Mouse (Mus musculus) gastrocnemius, adult 2 months (tissue): ENCODE data around the gene Htr2a. TPM values are rescaled to one million over a fixed set of nuclear protein-coding genes. Genes with fewer than 3 reads are reported as not detected.

Experiments used
- DNase-seq: peaks from one replicate; pipeline ENCODE4 v3.0.0; 2022
- H3K27ac ChIP-seq: fragments of 200-600 bp; 2 replicates; pipeline ENCODE4 v1.8.1; 2022; ENCODE audit warnings: mild to moderate bottlenecking
- H3K4me3 ChIP-seq: fragments of 200-600 bp; 2 replicates; pipeline ENCODE4 v1.8.1; 2022; ENCODE audit warnings: mild to moderate bottlenecking, moderate library complexity
- CTCF ChIP-seq: fragments of 200-600 bp; IDR thresholded peaks from 2 replicates; pipeline ENCODE4 v1.8.1; 2022; ENCODE audit warnings: antibody characterized with exemption, mild to moderate bottlenecking, moderate library complexity
- intact Hi-C: fragments of 180-260 bp; cut with DNase I; formaldehyde crosslinking; loops from one replicate; pipeline ENCODE4 v1.15.1; 2025
- long read RNA-seq, 2 experiments: library from polyadenylated mRNA; stranded (forward); transcript quantifications; one replicate each; pipeline ENCODE4 v2.0.0; 2021
- total RNA-seq, 2 experiments: library from RNA; stranded (reverse); gene quantifications; 2 replicates each; pipeline ENCODE4 v1.2.3; 2021

Gene Htr2a
- total RNA-seq: under 1 TPM; 0.15 to 0.20 TPM
- long read RNA-seq, experiment 1: 0 reads
- long read RNA-seq, experiment 2: 0 reads

- peak within 1 kb of the TSS; percentile 48 for H3K27ac ChIP-seq
- intact Hi-C loops: loop anchor here (10.0 kb wide), 1 partner anchor 64 kb away; no protein-coding TSS in a partner anchor
- peak within 1 kb of the TSS; percentile 70 for H3K4me3 ChIP-seq
- no peak for TF ChIP-seq CTCF
- no peak for DNase-seq
Observed at GRCm38 (mm10) chr14:74640819-74641381, at the start of gene Htr2a. Htr2a (plus strand) TSS chr14:74640840.

DNA sequence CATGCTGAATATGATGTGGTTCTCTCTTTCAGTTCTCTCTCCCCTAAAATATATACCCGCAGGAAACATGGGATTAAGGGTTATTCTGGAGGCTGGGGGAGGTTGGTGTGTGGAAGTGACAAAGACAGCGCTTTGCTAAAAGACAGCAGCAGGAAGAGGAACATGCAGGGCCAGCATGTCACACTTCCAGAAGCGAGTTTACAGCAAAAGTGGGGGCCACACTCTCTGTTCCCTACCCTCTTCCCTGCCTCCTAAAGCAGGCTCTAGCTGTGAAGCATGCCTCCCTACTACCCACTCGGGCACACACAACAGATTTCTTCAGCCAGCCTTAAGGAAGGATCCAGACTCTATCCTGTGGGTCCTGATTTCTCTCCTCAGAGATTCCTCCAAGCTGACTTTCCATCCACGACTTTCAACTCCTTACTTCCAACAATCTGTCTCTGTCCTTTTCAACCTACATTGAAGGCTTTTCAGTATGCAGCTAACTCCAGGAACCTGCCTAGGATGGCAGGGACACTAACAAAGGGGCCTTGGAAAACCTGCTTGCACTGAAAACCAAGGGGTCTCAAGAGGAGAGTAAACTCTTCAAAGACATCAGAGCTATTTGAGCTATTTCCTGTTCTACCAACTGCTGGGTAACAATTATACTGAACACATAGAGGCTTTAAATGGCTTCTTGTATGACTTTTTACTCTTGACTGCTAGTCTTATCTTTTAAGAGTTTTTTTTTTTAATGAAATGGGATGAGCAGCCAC, 39.1 kb upstream of the Htr2a start:
- no peak for TF ChIP-seq CTCF
- no peak for DNase-seq
- no peak overlapping the region for H3K27ac ChIP-seq
- no peak overlapping the region for H3K4me3 ChIP-seq
- intact Hi-C loops: no loop called here

GRCm38 (mm10) chr14:74602543-74602942, 38.1 kb upstream of the Htr2a start:
- intact Hi-C loops: no loop called here
- peak; percentile 30 for DNase-seq
- TF ChIP-seq CTCF: peak; percentile 81
- Histone ChIP-seq H3K27ac (no peak overlapping the region), H3K4me3 (no peak overlapping the region)

DNA sequence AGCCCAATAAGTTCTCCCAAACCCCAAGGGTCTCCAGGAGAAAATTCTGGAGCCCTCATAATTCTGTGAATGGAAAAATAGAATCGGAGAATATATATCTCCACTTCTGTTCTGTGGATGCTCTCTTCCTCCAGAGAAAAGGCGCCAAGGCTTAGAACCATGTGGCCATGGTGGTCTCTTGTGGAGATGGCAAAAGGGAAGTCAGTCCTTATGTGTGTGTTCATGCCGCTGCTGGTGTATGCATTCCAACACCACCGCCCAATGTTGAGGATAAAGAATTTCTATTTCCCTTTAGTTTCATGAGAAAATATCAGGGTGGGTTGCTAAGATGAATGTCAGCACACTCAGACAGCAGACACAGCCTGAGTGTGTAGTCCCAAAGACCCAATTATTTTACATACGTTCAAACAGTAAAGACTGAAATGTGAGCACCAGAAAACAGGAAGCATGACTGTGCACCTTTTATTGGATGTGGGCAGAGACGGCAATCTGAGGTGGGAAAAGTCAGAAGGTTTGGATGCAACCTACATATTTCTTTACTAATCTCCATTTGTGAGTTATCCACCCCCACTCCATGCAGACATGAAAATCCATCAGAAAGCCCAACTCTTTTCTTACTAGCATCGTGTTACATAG, 37.4 kb upstream of the Htr2a start:
- no peak overlapping the region for H3K27ac ChIP-seq
- DNase-seq: no peak
- intact Hi-C loops: no loop called here
- TF ChIP-seq CTCF: no peak
- H3K4me3 ChIP-seq: no peak overlapping the region

DNA sequence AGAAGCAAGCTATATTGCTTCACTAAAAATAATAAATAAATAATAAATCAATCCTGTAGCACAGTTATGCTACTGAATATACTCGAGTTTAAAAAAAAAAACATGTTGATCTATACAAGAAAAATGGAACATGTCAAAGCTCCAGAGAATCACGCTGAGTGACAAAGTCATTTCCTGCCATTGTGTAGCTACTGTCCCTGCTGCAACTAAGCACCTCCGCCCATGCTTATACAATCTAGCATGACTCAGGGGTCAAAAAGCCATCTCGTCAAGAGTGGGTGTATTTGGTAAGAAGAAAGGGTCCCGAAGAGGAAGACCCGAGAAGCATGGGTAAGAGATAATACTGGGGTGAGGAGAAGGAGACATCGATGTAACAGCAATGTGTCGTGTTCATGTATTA, 29.3 kb upstream of the Htr2a start:
- Histone ChIP-seq H3K4me3 (no peak overlapping the region), H3K27ac (no peak overlapping the region)
- intact Hi-C loops: no loop called here
- no peak for TF ChIP-seq CTCF
- DNase-seq: no peak

- H3K27ac ChIP-seq: no peak overlapping the region
- peak; percentile 57 for TF ChIP-seq CTCF
- DNase-seq: no peak
- intact Hi-C loops: no loop called here
- H3K4me3 ChIP-seq: no peak overlapping the region
Observed at GRCm38 (mm10) chr14:74618858-74619257, 21.8 kb upstream of the Htr2a start.

DNA sequence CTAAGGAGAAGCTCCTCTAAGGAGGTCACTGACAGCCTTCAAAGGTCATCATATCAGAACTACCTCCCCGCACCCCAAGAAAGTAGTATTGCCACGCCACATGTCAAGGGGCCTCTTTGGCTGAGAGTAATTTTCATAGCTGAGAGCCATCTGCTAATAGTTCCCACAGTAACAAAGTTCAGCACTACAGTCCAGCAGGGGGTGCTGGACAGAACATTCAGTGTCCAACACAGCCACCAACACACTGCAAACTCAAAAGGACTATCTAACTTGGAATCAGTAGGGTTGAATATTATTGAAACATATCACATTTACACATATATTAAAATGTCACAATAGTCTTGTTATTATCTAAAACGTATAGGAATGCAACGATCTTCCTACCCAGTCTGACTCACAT, 2.6 kb upstream of the Htr2a start:
- TF ChIP-seq CTCF: peak; percentile 41
- H3K4me3 ChIP-seq: no peak overlapping the region
- no peak for DNase-seq
- intact Hi-C loops: no loop called here
- no peak overlapping the region for H3K27ac ChIP-seq

- intact Hi-C loops: loop anchor here (10.0 kb wide), 1 partner anchor 63 kb away; no protein-coding TSS in a partner anchor
- DNase-seq: no peak
- Histone ChIP-seq H3K4me3 (peak overlapping the region; percentile 70), H3K27ac (peak overlapping the region; percentile 48)
- TF ChIP-seq CTCF: no peak
Observed at GRCm38 (mm10) chr14:74641668-74642230, 1.1 kb downstream of the Htr2a start.

DNA sequence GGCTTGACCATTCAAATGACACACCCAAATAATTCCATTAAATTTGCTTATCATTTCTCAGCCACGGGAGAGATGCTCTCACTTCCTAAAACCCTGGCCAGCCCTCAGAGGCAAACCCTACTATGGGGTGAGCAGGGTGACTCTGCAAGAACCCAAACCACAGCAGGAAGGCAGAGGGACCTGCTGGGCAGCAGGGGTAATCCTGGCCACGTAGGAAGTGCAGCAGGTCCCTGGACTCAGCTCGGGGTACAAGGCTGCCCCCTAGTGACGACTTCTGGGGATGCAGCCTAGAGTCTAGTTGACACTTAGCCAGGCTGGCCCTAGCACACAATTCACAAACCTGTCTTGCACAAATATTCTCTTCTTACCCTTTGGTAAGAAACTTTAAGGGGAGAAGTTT, 2.7 kb downstream of the Htr2a start:
- Histone ChIP-seq H3K4me3 (peak overlapping the region; percentile 70), H3K27ac (peak overlapping the region; percentile 66)
- DNase-seq: peak; percentile 83
- intact Hi-C loops: loop anchor here (10.0 kb wide), 1 partner anchor 62 kb away; no protein-coding TSS in a partner anchor
- peak; percentile 99; the same call in 1 of the 2 replicates for TF ChIP-seq CTCF

GRCm38 (mm10) chr14:74646107-74646793, 5.6 kb downstream of the Htr2a start:
- intact Hi-C loops: loop anchor here (10.0 kb wide), 1 partner anchor 59 kb away; no protein-coding TSS in a partner anchor
- no peak for DNase-seq
- no peak for TF ChIP-seq CTCF
- peak overlapping the region; percentile 69 for H3K27ac ChIP-seq
- peak overlapping the region; percentile 17; the same call in 1 of the 2 replicates for H3K4me3 ChIP-seq

DNA sequence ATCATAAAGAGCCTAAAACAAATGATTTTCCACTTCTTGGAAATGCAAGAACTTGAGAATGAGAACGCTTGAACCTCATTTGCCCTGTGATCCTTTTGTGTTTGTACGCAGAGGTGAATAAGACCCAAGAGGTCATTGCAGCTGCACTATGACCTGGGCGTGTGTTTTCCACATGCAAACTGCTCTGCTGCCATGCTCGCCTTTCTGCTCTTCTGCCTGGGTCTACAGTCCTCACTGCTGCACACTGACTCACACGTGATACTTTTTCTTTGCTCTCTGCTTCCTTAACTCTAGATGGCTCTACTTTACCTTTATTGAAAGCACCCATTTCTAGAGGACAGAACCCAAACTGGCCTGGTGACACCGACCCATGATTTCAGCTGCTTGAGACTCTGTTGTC, 9.4 kb downstream of the Htr2a start:
- DNase-seq: no peak
- TF ChIP-seq CTCF: no peak
- Histone ChIP-seq H3K27ac (no peak overlapping the region), H3K4me3 (no peak overlapping the region)
- intact Hi-C loops: no loop called here

GRCm38 (mm10) chr14:74651678-74652077, 11.0 kb downstream of the Htr2a start:
- Histone ChIP-seq H3K4me3 (no peak overlapping the region), H3K27ac (peak overlapping the region; percentile 53; the same call in 1 of the 2 replicates)
- no peak for DNase-seq
- intact Hi-C loops: no loop called here
- TF ChIP-seq CTCF: no peak
